ENCODE assay signal across 22 mouse cellular contexts in genomic region chr4:44271134-44271533, GRCm38 (mm10). TPM values are rescaled to one million over a fixed set of nuclear protein-coding genes. Genes with fewer than 3 reads are reported as not detected.
DNase-seq lines count a peak whose midpoint lies in the region; ATAC-seq and TF ChIP-seq lines count a peak whose summit lies in the region.
"Had no signal": no experiment of that assay in that cellular context is flagged by ENCODE, and none has a peak within 500 bp of the region (broad histone marks: within the 10 kb centered on the region; RNA-seq: fewer than 3 reads in every experiment).

No protein-coding gene starts in this region.

- H3K4me2 ChIP-seq in neural tube, embryonic 15.5 days = no peak overlapping the region
- H3K4me2 ChIP-seq: limb, embryonic 15.5 days had no signal

- H3K27ac ChIP-seq in thymus, adult 2 months (ENCODE audit: control insufficient read depth, insufficient read depth, low read length) = peak overlapping the region; percentile 44; the same call in 1 of the 2 replicates
- H3K27ac ChIP-seq in neural tube, embryonic 15.5 days (replicated peaks) = no peak overlapping the region
- H3K27ac ChIP-seq: embryonic facial prominence, embryonic 10.5 days; heart, embryonic 10.5 days; limb, embryonic 15.5 days had no signal

- 32% methylated on average over 5 of the region's 5 CpGs for WGBS in thymus, adult 2 months
- 72% methylated on average over 5 of the region's 5 CpGs for WGBS in neural tube, embryonic 15.5 days

- DNase-seq in 3T3-L1 (ENCODE audit: low read depth, low spot score) = peak; percentile 56
- DNase-seq in A20 (ENCODE audit: low read depth, low spot score) = peak; percentile 8
- peak; percentile 40 for DNase-seq in thymus, adult 2 months
- DNase-seq in left cerebral cortex, adult 9 months (ENCODE audit: low spot score in 2 of 2) = no peak
- DNase-seq in left cerebral cortex, postnatal 25 days (ENCODE audit: low spot score in 2 of 2) = no peak
- DNase-seq: adrenal gland, postnatal 36 days; cerebellum, postnatal 36 days; forebrain, postnatal 0 days; gastrocnemius, postnatal 14 days; heart, postnatal 36 days; kidney, adult 8-10 months; kidney, postnatal 4 days; layer of hippocampus, postnatal 36 days; lung, adult 2 months had no signal

- H3K9ac ChIP-seq in neural tube, embryonic 15.5 days (replicated peaks) = no peak overlapping the region
- H3K9ac ChIP-seq: forebrain, postnatal 0 days; limb, embryonic 15.5 days had no signal

- no peaks in the 10 kb centered on the region for H3K27me3 ChIP-seq in thymus, adult 2 months (ENCODE audit: control insufficient read depth, insufficient read depth, low read length)
- no peaks in the 10 kb centered on the region for H3K27me3 ChIP-seq in neural tube, embryonic 15.5 days (replicated peaks)
- H3K27me3 ChIP-seq: limb, embryonic 15.5 days had no signal

- no peak overlapping the region for H3K4me3 ChIP-seq in thymus, adult 2 months (ENCODE audit: control insufficient read depth, insufficient read depth, low read length)
- no peak overlapping the region for H3K4me3 ChIP-seq in neural tube, embryonic 15.5 days (replicated peaks)
- H3K4me3 ChIP-seq: embryonic facial prominence, embryonic 10.5 days; heart, embryonic 10.5 days; limb, embryonic 15.5 days; megakaryocyte, embryonic 14.5 days had no signal

- intact Hi-C loops in left cerebral cortex, postnatal 25 days (cut with DNase I) = no loop called here

- no peaks in the 10 kb centered on the region for H3K36me3 ChIP-seq in thymus, adult 2 months (ENCODE audit: control insufficient read depth, insufficient read depth, low read length)
- no peaks in the 10 kb centered on the region for H3K36me3 ChIP-seq in neural tube, embryonic 15.5 days
- H3K36me3 ChIP-seq: embryonic facial prominence, embryonic 10.5 days; G1E; heart, embryonic 10.5 days; limb, embryonic 15.5 days had no signal

- H3K4me1 ChIP-seq in thymus, adult 2 months (replicated peaks; ENCODE audit: control insufficient read depth, insufficient read depth, low read length) = peaks cover 3% of the 10 kb centered on the region; the same call in 1 of the 2 replicates
- no peaks in the 10 kb centered on the region for H3K4me1 ChIP-seq in neural tube, embryonic 15.5 days
- H3K4me1 ChIP-seq: embryonic facial prominence, embryonic 10.5 days; heart, embryonic 10.5 days; limb, embryonic 15.5 days had no signal

- no peaks in the 10 kb centered on the region for H3K9me3 ChIP-seq in neural tube, embryonic 15.5 days (replicated peaks)
- H3K9me3 ChIP-seq: embryonic facial prominence, embryonic 10.5 days; G1E; heart, embryonic 10.5 days; limb, embryonic 15.5 days; megakaryocyte, embryonic 14.5 days had no signal

- no peak for TF ChIP-seq CTCF in thymus, adult 2 months (IDR thresholded peaks at IDR 0.05; ENCODE audit: borderline replicate concordance, control insufficient read depth, extremely low read depth, insufficient read depth, low read length, poor library complexity)

- TF ChIP-seq POLR2A in thymus, adult 2 months (IDR thresholded peaks at IDR 0.05; ENCODE audit: control insufficient read depth, extremely low read depth, insufficient read depth, low read length, poor library complexity) = no peak

- peak; percentile 97 for ATAC-seq in inflammation-experienced regulatory T-cells, adult 6 months
- ATAC-seq in neural tube, embryonic 15.5 days (ENCODE audit: low FRiP score) = no peak
- ATAC-seq: forebrain, postnatal 0 days; hindbrain, embryonic 16.5 days had no signal

RNA-seq across cellular contexts. Expression of gene Melk, which starts 29.5 kb away (rescaled TPM):
- 10 to 100 TPM in 1 of 3 experiments, 1 to 10 TPM in 2; 4.9 to 33.1 (median 5.2) TPM for polyA plus RNA-seq in inflammation-experienced regulatory T-cells, adult 6 months (2017; shearing (Covaris generic))
- polyA plus RNA-seq in thymus, adult 2 months (2012; rRNA removed) = 5.3 and 7.7 TPM in 2 replicates
- 4.0 and 11.6 TPM in 2 replicates for polyA plus RNA-seq in neural tube, embryonic 15.5 days (2015; fragmentation: Nextera tagmentation; extraction: Ambion mirVana)
- under 1 TPM; 0.46 to 0.69 TPM for total RNA-seq in left cerebral cortex, postnatal 25 days (2021)

RNA-seq across cellular contexts. Expression of gene Rnf38, which starts 37.5 kb away (rescaled TPM):
- 10 to 100 TPM; 23.1 to 29.5 (median 27.6) TPM for polyA plus RNA-seq in inflammation-experienced regulatory T-cells, adult 6 months (2017; shearing (Covaris generic))
- 435 and 445 TPM in 2 replicates for polyA plus RNA-seq in thymus, adult 2 months (2012; rRNA removed)
- 21.8 and 23.4 TPM in 2 replicates for polyA plus RNA-seq in neural tube, embryonic 15.5 days (2015; fragmentation: Nextera tagmentation; extraction: Ambion mirVana)
- total RNA-seq in left cerebral cortex, postnatal 25 days (2021) = 10 to 100 TPM; 60.7 to 68.6 TPM

Comparison
In these comparisons a context has a peak if more than half of its experiments do, and no peak if none do; other contexts are left out.
1. DNase-seq: peak in 3T3-L1 (single experiment), A20 (single experiment) and thymus, adult 2 months (single experiment); none in left cerebral cortex, adult 9 months (0 of 2) and left cerebral cortex, postnatal 25 days (0 of 2).
2. RNA of gene Rnf38, which starts 37.5 kb away (polyA plus RNA-seq): 435 to 445 TPM in thymus, adult 2 months; 23.1 to 29.5 TPM in inflammation-experienced regulatory T-cells, adult 6 months and 21.8 to 23.4 TPM in neural tube, embryonic 15.5 days; every median in the first group is over 10 times any median in the second.